Mouse (Mus musculus): ENCODE measurements around the gene Syk.

The Syk gene

GRCm38 (mm10) chr13:52600015-52600643 lies 17.2 kb downstream of the Syk start:
- no peak for DNase-seq (ENCODE audit: low spot score)

DNA sequence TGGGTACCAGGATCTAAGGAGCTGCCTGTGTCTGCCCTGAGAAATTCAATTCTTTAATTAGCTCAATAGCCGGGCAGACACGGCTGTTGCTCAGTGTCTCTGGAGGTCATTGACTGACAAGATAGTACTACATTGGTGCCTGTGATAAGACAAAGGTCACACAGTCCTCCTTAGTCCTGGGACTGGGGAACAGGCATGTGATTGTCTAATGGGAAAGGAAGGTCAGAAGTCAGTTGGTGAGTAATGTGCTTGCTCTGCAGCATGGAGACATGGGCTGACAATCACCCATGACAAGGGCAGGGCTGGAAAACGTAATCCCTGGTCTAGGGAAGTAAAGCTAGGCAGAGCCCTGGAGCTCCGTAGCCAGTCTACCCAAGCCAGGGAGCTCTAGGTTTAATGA lies 19.8 kb downstream of the Syk start:
- no peak for DNase-seq (ENCODE audit: low spot score)

DNA sequence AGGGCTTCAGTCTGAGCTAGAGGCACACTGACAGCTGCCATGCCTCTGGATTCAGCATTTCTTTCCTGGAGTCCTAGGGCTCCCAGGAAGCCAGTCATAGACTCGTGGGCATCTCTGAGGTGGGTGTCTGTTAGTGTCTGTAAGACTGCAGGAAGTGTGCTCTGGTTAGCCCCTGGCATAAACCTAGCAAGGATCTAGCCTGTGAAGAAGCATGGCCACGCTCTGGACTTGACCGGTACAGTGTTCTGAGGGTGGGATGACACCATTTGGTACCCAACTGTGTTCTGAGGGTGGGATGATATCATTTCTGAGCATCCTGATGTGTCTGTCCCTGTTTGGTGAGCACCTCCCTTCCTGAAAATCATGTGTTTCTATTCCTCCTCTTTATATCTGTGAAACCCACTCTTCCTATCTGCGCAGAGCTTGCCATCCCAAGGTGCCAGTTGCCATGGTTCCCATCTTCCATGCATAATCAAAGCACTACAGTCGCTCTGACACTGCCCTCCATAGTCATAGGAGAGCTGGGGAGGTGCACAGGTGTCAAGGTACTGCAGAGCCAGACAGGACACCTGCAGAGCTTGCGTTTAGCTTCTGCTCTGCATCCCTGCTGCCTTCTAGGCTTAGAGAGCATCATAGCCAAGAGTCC lies 20.9 kb downstream of the Syk start:
- DNase-seq (ENCODE audit: low spot score), result no peak

GRCm38 (mm10) chr13:52605006-52605405 lies 22.0 kb downstream of the Syk start:
- no peak for DNase-seq (ENCODE audit: low spot score)

DNA sequence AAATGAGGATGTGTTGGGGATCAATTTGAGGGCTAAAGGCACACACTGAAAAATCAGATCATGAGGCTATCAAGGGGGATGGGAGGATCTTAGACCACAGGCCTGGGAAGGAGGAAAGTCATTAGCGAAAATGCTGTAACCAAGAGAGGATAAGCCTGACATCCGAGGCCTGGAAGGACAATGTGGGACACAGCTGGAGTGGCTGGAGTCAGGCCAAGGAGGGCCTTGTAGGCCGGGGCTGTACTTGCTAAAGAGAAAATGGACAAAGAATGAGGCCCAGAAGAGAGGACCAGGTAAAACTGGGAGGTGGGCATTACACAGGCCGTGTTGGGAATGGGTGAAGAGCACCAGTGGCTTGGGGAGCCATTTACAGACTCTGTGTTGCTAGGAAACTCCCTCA lies 22.9 kb downstream of the Syk start:
- no peak for DNase-seq (ENCODE audit: low spot score)

DNA sequence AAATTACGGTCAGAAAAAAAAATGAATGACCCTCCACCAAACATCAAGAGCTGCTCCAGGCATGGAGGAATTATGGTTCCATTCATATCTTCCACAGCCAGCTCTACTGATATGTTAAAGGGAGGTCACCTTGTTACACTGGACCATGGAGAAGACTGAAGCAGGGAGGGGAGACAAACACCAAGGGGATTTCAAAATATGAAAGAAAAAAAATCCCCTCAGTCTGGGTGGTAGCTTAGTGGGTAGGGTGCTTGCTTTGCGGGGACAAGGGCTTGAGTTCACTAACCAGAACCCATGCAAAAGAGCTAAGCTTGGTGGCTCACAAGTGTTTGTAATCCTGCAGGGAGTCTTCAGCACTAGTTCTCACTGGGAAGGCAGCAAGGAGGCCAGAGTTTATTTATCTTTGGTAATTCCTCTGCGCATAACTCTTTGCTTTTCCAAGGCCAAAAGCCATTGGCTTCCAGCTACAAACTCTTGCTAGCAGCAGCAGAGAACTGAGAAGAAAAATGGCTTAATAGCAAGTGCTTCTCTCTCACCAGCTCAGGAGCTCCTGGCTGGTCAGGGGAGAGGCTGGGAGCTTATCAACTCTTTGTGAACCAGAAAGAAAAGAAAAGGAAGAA lies 23.8 kb downstream of the Syk start:
- DNase-seq (ENCODE audit: low spot score), result no peak

GRCm38 (mm10) chr13:52607964-52608363 lies 25.0 kb downstream of the Syk start:
- DNase-seq (ENCODE audit: low spot score), result no peak

DNA sequence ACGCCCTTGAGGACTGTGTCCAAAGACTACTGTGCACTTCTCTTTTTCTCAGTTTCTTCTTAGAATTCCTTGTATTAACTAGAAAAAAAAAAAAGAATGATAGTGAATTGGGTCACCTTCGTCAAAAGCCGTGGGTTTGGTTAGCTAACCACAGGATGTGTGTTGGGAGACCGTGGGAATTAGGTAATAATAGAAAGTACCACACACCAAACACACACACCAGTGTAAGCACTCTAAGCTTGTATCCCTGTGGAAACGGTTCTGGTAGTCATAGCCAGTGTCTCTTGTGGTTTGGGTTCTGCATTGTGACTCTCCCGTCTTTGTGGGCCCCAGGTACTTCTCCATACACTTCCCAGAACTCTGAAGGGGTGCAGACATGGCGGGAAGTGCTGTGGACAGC lies 27.5 kb downstream of the Syk start:
- DNase-seq (ENCODE audit: low spot score), result no peak

GRCm38 (mm10) chr13:52613266-52613665 lies 30.3 kb downstream of the Syk start:
- no peak for DNase-seq (ENCODE audit: low spot score)

DNA sequence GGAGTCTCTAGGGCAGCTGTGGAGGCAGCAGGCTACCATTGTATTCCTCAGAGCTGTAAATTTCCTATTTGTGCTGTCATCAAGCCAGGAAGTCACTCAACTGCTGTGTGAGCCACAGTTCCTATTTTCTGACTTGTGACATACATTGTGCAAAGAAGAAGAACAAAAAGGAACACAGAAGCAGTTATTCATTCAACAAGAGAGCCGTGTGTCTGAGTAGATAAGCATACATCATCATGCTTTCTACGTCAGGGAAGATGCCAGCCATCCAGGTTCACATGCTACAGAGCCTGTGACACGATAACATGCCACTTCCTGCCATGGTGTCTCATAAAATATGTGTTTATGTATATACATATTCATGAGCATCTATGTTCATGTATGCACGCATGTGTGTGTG lies 32.1 kb downstream of the Syk start:
- no peak for DNase-seq (ENCODE audit: low spot score)

DNA sequence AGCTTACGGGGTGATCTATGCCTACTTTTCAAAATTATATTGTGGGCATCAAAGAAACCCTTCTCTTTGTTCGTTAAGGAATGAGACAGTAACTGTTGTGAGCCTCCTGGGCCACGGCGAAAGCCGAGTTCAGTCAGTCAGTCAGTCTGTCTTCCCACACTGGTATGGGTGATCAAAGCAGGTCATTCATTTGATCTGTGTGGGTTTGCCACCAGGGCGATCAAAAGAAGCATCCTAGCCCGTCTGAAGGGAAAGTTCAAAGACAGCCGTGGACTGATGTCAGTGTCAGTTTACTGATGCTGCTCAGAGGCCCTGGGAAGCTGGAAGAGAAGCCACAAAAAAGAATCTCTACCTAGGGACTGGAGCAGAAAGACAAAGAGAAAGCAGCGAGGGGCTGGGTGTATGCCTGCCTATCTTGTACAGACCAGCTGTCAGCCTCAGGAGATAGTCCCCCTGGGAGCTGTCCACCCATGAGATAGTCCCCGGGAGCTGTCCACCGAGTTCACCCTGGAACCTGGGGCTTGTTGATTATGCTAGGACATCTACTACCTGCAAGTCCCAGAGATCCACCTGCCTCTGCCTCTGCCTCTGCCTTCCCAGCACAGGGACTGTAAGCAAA lies 34.2 kb downstream of the Syk start:
- DNase-seq (ENCODE audit: low spot score), result no peak

DNA sequence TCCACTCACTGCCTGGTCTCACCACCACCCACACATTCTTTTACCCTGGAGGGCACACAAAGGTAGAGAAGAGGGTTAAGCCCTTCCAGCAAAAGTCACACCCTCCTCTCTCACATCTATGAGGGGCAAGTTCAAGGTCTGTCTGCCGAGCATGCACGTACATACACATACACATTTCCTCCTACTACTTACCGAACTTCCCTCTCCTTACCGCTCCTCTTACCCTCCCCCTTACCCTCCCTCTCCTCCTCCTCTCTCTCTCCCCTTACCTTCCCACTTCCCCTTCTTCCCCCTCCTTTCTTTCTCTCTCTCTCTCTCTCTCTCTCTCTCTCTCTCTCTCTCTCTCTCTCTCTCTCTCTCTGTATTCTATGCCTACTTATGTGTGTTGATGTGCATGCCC lies 35.6 kb downstream of the Syk start:
- DNase-seq (ENCODE audit: low spot score), result no peak

GRCm38 (mm10) chr13:52619482-52619881 lies 36.5 kb downstream of the Syk start:
- no peak for DNase-seq (ENCODE audit: low spot score)

DNA sequence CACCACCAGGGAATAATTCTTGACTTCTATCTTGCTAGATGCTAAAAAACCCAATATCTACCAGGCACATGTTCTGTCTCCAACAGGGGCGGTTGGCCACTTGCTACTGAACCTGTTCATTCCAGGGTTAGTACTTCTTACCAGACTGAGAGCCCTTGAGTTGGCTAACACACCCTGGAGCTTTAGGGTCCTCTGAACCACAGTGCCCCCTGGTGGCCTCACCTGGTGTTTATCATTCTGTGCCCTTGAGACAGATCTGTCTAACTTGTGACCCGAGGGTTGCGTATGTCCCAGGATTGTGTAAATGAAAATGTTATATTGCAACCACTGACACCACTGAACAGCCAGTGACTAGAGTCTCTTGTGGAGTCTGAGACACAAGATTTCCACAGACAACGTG lies 41.1 kb downstream of the Syk start:
- peak; percentile 80 for DNase-seq (ENCODE audit: low spot score)

DNA sequence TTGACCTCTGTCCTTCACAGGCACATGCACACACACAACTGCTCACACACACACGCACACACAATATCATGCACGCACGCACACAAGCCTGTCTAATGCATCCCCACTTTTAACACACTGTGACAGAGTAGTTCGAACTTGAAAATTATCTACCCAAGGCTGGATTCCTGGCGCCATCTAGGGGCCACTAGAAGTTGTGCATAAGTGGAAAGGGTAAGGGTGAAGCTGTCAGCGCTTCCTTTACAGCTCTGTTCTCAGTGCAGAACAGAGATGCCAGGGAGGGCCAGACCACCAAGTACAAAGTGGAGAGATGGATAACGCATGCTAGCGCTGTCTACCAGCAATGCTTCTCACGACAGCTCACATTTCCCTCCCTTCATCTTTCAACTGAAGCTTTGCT lies 45.6 kb downstream of the Syk start:
- DNase-seq (ENCODE audit: low spot score), result peak; percentile 49

DNA sequence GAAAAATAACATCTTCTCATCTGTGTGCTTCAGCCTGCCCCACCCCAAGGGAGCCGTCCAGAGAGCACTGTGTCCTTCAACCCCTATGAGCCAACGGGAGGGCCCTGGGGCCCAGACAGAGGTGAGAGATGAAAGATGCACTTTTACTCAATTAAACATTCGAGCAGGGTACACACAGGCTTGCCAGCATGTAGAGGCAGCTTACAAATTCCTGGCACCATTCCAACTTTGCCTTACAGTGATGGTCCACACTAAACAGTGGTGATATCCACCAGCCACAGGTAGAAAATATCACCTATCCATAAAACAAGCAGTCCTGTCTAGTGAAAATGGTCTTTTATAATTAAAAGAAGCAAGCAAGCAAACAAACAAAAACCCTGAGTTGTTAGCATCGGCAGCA lies 48.7 kb downstream of the Syk start:
- DNase-seq (ENCODE audit: low spot score), result no peak

GRCm38 (mm10) chr13:52635484-52635883 lies 52.5 kb downstream of the Syk start:
- no peak for DNase-seq (ENCODE audit: low spot score)

DNA sequence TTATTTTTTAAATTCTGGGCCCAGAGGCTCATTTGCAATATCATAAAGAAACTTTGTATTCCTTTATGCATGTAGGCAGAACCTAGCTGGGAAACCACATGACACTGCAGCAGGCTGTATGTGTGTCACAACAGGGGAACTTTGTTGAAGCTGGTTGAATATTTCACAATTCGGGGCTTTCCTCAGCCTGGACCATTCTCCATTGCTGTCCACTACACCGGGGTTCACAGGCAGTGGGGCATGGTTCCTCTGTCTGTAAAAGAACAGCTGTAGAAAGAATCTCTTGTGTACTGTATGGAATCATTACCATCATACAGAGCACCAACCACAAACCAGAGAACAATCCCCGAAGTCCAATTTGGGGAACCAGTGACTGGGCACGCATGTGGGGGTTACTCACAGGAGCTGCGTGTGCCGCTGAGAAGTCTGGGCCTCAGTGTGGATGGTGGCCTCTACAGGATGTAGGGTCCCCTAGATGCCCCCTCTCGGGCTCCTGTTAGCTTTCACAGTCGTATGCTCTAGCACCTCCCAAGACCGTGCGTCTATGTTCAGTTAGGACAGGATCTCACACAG lies 53.3 kb downstream of the Syk start:
- no peak for DNase-seq (ENCODE audit: low spot score)

DNA sequence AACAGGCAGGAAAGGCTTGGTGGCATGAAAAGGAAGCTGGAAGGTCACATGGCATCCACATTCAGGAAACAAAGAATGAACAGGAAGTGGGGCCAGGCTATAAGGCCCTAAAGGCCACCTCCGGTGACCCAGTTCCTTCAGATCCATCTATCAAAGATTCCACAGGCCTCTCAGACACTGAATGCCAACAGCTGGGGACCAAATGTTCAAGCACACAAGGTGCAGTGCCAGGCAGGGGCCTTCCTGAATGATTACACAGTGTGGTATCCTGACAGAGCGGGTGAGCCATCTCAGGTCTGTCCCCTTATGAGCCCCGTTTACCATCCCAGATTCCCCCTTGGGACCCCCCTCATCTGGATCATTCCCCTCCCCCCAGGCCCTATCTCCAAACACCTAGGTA lies 63.6 kb downstream of the Syk start:
- DNase-seq (ENCODE audit: low spot score), result no peak

DNA sequence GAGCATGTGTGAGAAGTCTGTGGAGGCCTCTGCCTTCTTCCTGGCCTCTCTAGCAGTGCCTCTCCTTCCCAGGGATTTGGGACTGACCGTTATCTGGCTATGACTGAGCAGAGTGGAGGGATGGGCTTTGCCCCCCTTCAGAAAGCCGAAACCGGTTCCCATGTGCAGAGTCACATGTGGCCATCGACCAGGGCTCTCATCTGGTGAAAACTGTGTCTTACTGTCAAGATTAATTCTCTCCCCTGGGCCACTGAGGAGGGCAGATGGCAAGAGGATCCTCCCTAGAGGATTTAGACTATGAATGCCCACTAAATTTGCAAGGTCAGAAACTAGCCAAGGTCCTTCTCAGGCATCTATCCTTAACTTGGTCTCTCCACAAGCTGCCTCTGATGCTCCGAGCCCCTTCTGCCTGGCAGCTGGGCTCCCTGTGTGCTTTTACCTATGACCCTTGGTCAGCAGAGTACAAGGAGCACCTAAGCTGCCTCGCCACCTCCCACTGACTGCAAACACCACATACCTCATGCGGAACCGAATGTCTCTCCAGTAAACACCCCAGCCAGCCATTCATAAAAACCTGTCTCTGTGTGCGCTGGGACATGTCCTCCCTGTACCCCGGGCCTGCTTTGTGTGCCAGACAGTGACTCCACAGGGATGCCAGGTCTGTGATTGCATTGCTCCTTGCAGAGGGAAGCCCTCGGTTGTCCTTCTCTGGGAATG lies 65.2 kb downstream of the Syk start:
- DNase-seq (ENCODE audit: low spot score), result no peak

DNA sequence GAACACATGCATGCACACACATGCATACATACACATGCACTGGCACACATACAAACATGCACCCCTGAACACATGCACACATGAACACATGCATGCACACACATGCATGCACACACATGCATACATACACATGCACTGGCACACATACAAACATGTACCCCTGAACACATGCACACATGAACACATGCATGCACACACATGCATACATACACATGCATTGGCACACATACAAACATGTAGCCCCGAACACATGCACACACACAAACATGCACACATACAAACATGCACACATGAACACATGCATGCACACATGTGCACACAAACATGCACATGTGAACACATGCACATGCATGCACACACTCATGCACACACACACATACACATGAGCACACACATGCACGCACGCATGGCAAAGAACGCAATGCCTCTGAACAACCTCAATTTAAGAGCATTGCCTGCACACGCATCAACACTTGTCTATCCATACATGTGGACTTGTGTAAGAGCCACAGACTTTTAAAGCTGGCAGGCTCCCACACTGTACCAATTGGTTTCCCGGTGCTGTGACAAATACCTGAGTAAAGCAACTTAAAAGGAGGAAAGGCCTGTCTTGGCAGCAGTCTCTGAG lies 66.9 kb downstream of the Syk start:
- no peak for DNase-seq (ENCODE audit: low spot score)
